Mouse (Mus musculus) layer of hippocampus, adult 8-10 months (tissue): Measurements from ENCODE around the gene Vmn2r11. TPM values are rescaled to one million over a fixed set of nuclear protein-coding genes. Genes with fewer than 3 reads are reported as not detected.
"Not testable (repeated sequence)": the region's sequence is repeated elsewhere in the genome, so short reads cannot be mapped to it uniquely, and the experiment has no call there.

ENCODE experiments used
- DNase-seq, 2 experiments: peaks; one replicate each; pipeline ENCODE4 v3.0.0; 2022; ENCODE audit warnings: low spot score in 2 of 2
- total RNA-seq, 4 experiments: library from RNA; stranded (reverse); gene quantifications; 2 replicates each; pipeline ENCODE4 v1.2.4; 2022

Vmn2r11 gene
- not detected for total RNA-seq

GRCm38 (mm10) chr5:109059469-109059868 lies at the start of gene Vmn2r11:
Gene Vmn2r11 (minus strand): TSS chr5:109059569.
- not testable (repeated sequence) for DNase-seq

- DNase-seq = not testable (repeated sequence)
These were observed 38.5 kb upstream of the Vmn2r11 start, which contains the start of gene Vmn2r12 for GRCm38 (mm10) chr5:109097850-109098249. Gene Vmn2r12 (minus strand): TSS chr5:109097950.

- not testable (repeated sequence) for DNase-seq
These were observed 37.1 kb upstream of the Vmn2r11 start for GRCm38 (mm10) chr5:109096482-109096881.

GRCm38 (mm10) chr5:109072016-109072415 lies 12.6 kb upstream of the Vmn2r11 start:
- DNase-seq = not testable (repeated sequence)

GRCm38 (mm10) chr5:109055286-109055685 lies 4.1 kb downstream of the Vmn2r11 start:
- DNase-seq = no peak

- no peak for DNase-seq
These were observed 26.8 kb downstream of the Vmn2r11 start for GRCm38 (mm10) chr5:109032591-109032990.

- not testable (repeated sequence) for DNase-seq
These were observed 52.9 kb downstream of the Vmn2r11 start, which contains the start of gene Vmn2r10 for GRCm38 (mm10) chr5:109006427-109006826. Gene Vmn2r10 (minus strand): TSS chr5:109006527.

Other genes starting within 250 kb of the Vmn2r11 start
- gene Vmn2r9, start 207.0 kb downstream of the Vmn2r11 start, total RNA-seq = not detected
- gene Vmn2r10, start 53.0 kb downstream of the Vmn2r11 start, total RNA-seq = not detected
- not detected for gene Vmn2r12, start 38.4 kb upstream of the Vmn2r11 start, total RNA-seq
- gene Vmn2r13, start 132.6 kb upstream of the Vmn2r11 start, total RNA-seq = not detected
- gene Vmn2r14, start 165.1 kb upstream of the Vmn2r11 start, total RNA-seq = not detected
- not detected for gene Vmn2r15, start 238.1 kb upstream of the Vmn2r11 start, total RNA-seq